Mouse (Mus musculus) ZHBTc4 (cell line): ENCODE measurements around the gene Gm49450.
"Not testable (repeated sequence)": the region's sequence is repeated elsewhere in the genome, so short reads cannot be mapped to it uniquely, and the experiment has no call there.

Experiments
- DNase-seq: peaks from one replicate; pipeline ENCODE4 v3.0.0-alpha.2; 2011; ENCODE audit warnings: low read depth, low spot score

The Gm49450 gene

DNA sequence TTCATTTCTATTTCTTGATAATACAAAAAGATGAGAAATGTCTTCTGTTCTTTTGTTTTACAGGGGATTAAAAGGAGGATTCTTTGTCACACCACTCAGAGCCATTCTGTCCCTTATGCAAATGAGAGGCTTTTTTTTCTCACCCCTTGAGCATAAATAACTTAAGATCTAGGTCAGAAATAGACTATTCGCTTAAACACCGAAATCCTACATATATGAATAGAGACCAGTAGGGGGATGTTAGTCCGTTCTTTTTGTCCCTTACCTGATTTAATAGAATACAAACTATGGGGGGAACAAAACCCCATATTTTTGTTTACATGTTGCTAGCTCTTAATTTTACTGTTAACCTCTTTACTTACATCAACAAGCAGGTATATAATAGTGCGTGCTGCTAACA lies 2.6 kb upstream of the Gm49450 start:
- no peak for DNase-seq

DNA sequence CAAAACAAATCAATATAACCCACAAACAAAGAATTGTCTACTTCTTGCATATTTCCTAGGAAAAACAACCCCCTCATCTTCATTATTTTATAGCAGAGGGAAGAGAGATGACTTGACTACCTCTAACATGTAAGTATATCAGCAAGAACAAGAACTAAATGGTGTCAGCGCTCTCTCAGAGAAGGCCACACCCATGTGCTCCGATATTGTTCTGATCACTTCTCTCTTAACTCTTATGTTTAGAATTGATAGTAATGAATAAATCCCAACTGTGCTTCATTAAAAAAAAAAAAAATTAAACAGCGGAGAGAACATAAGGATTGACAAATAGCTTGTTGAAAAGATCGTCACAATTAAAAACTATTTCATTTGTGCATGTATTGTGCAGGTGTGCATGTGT lies 2.0 kb upstream of the Gm49450 start:
- DNase-seq, result no peak

DNA sequence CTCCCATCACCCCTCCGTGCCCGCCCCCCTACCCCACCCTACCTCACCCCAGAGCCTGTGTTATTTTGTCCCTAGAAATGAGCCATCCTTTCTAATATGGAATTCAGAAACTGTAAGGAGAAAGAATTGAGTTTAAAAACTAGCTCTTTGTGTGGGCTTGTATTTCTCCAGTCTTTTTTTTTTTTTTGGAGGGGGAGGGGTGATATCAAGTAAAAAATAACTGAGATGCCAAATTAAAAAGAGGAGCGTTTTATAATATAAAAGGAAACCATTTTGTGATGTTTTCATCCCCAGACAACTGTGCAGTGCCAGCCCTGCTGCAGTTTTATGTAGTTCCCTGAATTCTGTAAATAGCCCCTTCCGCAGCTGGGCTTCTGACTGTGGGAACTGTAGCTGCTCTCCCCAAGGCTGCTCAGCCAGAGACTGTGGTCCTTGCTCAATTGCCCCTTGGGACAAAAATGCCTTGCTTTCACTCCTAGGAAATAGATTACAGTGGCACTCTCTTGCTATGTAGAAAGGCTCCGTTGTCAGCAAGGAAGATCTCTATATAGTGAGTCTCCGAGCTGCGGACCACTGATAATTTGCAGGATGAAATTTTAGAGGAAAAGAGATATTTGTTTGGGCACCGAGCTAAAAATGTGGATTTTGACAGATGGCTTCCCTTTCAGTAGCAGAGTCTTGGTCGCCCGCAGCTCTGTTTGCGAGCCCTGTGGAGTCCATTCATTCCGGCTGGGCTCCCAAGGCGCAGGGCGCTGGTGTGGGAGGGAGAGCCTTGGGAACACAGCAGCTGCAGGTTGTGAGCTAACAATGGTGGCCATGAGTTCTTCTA lies 1.3 kb upstream of the Gm49450 start:
- no peak for DNase-seq

DNA sequence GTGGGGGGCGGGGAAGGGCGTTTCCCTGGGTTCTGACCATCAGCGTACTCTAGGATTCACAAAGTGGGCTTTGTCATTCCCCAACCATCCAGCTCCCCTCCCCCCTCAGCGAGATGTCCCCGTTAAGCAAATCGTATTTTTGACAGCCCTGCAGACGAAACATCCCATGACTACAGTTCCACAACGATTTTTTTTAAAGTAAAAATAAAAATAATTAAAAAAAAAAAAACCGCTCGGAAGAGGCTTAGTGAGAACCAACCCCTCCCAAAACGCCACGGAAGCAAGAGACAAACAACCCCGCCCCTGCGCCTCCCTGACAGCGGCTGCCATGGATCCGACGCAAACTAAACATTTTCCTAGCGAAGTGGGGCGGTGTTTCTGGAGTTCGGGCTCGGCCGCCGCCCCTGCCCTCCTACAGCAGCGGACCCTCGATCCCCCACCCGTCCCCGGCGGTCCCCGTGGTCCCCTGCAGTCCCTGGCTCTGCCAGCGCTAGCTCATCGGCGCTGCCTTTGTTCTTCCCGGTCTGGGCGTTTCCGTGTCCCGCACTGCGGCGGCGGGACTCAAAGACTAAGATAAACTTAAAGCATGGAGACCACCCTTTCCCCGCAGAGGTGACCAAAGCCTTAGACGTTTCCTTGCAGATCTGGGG lies 475 bp downstream of the Gm49450 start:
- peak; percentile 92 for DNase-seq

DNA sequence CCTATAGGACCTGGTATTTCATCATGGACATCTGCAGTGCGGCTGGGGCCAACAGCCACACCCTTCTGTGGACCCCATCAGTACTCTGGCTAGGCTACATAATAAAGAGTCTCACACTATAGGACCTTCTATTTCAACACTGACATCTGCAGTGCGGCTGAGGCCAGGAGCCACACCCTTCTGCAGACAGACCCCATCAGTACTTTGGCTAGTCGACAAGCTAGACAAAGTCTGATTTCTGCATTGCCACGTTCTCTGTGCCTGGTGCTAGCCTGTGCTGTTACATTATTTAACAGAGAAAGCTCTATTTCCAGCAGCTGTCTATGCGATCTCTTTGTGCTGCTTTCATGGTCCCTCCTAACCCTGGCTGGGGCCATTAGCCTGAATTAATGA lies 1.3 kb downstream of the Gm49450 start:
- DNase-seq, result no peak

DNA sequence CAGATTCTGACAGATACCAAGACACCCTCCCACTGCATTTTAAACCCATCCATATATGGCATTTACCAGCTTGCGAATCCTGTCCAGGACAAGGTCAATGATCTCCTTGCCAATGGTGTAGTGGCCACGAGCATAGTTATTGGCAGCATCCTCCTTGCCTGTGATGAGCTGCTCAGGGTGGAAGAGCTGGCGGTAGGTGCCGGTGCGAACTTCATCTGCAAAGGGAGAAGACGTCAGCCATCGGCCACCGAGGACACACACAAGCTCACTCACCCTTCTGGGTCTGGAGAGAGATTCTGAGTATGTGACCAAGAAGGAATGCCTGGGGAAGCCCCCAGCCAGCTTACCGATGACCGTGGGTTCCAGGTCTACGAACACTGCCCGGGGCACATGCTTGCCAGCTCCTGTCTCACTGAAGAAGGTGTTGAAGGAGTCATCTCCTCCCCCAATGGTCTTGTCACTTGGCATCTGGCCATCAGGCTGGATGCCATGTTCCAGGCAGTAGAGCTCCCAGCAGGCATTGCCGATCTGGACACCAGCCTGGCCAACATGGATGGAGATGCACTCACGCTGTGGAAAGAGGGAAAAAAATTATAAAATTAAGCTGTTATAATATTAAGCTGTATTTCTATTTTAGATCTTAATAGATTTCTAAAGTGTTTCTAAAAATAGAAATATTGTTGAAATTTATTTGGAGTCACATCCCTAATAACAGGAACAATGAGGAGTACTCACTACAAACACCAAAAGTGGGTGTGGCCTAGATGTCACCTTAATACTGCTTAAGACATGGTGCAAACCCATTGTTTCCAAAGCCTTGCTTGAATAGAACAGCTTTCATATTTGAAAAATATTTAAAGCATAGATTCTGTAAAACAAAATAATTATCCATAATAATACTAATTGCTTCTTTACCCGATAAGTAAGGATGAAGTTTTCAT lies 2.0 kb downstream of the Gm49450 start:
- not testable (repeated sequence) for DNase-seq

DNA sequence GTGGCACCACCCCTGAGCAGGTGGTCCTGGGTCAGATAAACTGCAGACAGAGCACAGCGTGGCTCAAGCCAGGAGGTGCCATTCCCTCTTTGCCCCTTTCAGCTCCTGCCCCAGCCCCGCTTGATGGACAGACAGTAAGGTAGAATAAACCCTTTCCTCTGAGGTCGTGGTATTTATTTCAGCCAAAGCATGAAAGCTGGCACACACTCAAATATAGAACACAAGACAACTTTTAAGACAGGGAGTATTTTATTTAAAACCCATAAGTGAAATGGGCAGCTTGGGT lies 3.8 kb downstream of the Gm49450 start:
- no peak for DNase-seq

DNA sequence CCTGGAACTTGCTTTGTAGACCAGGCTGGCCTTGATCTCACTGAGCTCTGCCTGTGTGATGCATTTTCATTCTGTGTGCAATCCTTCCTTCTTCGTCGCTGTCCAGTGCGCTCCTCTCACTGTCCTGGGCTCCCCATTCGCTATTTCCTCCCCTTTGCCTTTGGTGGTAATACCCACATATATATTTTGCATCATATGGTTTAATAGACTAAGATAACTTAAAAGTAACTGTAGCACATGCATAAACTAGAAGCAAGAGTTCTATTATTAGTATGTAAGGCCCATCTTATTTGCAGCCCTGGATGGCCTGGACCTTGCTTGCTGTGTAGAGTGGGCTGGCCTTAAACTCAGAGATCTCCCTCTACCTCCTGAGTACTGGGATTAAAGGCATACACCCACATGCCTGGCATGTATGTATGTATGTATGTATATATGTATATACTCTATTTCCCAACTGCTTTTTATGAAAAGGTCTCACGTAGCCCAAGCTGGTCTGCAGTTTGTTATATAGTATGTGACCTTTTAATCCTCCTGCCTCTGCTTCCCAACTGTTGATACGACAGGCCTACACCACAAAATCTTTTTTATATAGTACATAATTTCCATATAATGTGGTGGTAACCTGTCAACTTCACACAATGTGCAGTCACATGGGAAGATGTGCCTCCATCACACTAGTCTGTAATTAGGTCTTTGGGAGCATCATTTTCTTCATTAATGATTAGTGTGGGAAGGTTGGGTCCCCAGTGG lies 4.3 kb downstream of the Gm49450 start:
- DNase-seq, result no peak

DNA sequence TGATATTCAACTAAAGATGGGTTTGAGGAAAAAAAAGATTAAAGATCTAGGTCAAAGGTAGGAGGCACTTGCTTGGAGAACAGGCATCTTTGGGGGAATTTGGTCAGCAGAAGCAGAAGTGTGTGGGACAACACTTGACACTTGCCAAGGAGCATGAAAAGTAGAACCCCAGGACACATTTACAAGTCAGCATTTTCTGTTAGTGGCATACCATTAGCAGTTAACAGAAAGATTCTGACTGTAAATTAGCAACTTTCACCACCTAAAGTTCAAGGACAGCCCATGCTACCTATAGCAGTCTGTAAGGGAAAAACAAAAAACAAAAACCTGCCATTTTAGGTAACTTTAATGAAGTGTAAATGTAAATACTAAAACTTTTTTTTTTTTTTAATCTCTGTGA lies 5.0 kb downstream of the Gm49450 start:
- no peak for DNase-seq

DNA sequence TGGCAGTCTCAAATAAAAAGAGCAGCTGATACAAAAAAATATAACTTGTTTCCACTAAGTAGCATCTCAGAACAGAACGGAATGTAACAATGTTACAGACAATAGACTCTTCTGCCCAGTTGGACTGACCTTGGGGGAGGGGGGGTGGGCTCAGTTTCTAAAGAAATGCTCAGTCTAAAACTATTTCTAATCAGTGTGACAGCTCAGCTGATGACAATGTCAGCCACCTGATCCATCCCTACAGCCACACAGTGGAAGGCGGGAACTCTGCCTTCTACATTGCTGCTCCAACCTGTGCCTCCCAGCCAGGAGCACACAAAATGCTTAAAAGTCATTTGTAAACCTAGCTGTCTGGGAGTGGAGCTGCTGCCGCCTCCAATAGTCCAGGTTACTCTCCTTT lies 5.5 kb downstream of the Gm49450 start:
- DNase-seq, result no peak

DNA sequence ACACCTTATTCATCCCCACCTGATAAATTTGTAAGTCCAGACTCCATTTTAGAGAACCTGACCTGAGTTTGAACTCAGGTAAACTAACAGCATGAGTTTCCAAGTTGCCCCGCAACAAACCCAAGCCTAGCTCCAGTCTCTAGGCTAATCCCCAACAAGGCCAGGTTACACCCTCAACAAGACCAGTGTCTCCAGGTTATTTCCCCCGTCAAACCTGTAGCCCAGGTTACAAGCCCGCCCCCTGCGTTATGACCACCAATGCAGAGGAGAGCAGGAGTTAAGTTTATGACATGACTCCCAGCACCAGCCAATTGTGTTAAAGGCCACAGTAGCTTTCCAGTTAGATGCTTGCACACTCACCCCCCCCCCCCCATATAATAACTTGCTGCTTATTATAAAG lies 10.2 kb downstream of the Gm49450 start:
- peak; percentile 27 for DNase-seq

DNA sequence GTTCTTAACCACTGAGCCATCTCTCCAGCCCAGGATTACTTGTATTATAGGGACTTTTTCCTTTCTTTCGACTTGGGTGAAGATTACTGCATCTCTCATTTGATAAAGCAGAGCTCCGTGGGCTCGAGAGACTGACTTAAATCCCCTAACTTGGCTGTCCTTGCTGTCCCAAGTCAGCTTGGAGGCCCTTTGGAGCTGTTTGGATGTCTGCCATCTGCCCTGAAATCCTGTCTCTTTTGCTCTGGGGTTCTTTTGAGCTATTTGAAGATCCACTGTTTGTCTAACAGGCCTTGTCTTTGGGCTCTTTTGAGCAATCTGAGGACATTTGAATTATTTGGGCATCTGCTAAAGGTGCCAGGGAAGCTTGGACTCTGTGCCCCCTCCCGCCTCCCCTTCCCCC lies 11.3 kb downstream of the Gm49450 start:
- DNase-seq, result no peak

DNA sequence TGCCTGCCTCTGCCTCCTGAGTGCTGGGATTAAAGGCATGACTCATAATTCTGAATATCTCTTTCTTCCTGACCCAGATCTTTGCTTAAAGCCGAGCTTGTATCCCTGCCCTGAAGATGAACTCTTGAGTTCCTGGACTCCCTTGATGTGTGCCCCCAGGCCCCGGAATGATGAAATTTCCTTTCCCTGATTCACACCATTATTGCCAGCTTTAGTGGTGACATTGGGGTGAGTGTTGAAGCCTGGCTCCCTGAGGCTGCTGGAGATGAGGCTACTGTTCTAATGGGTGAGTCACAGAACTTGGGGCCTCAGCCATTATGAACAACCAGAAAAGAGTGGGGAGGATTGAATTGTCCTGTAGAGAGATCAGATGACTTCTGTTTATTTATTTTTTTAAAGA lies 11.8 kb downstream of the Gm49450 start:
- DNase-seq, result no peak

DNA sequence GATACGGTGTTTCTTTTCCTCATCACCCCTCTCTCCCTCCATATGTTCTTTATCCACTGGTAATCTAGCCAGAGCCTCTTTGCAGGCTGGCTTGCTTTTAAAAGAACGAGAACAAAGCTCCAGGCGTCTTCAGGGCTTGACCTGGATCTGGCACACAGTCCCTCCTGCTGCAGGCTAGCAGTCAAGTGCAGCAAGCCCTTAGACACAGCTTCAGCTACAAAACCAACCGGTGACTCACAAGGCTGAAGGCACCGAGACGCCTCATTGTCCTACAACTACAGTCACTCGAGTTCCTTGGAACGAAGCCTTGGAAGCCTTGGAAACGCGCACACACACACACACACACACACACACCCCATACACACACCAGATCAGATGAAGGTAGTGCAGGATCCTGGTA lies 12.5 kb downstream of the Gm49450 start:
- no peak for DNase-seq

DNA sequence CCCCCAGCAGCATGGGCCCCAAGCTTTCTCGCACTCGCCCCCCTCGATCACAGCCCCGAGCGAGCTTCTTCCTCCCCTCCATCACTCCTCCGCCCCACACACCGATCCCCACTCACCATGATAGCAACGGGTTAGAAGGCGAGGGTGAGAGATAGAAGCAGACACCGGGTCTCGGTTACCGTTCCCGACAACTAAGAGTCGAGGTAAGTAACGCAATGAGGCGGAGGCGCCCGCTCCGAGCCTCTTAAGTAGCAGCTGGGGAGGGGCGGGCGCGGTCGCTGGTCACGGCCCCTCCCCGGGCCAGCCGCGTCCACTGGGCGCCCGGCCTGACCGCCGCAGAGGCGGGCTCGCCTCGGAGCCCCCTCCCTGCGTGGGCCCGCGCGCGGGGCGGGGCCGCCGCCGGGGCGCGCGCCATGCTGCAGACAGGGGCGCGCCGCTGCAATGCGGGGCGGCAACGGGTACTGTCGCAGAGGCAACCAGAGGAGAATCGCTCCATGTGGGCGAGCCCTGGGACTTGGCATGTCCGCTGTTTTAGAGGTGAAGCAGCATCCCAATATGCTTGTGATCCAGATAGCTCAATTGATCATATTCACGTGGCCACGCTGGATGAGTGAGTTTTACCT lies 19.0 kb downstream of the Gm49450 start, which contains the start of gene Tuba1b:
Tuba1b (minus strand) TSS at position 349 of the 623 bp plus-strand sequence.
- DNase-seq, result peak; percentile 92

DNA sequence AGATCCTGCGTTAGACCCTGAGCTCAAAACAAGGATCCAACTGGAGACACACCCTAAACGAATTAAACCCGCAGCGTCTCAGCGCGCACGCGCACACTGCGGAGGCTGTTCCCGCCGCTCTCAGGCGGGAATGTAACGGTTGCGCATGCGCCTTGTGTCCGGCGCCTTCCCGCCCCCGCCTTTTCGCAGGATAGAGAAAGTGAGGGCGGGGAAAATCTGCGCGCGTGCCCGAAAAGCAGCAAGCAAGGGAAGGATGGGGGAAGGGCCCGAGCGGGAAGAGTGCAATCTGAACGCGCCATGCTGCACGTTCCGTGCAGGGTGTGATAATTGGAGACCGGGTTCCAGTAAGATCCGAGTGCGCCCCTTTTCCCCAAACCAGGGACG lies 19.5 kb downstream of the Gm49450 start:
- peak; percentile 99 for DNase-seq

DNA sequence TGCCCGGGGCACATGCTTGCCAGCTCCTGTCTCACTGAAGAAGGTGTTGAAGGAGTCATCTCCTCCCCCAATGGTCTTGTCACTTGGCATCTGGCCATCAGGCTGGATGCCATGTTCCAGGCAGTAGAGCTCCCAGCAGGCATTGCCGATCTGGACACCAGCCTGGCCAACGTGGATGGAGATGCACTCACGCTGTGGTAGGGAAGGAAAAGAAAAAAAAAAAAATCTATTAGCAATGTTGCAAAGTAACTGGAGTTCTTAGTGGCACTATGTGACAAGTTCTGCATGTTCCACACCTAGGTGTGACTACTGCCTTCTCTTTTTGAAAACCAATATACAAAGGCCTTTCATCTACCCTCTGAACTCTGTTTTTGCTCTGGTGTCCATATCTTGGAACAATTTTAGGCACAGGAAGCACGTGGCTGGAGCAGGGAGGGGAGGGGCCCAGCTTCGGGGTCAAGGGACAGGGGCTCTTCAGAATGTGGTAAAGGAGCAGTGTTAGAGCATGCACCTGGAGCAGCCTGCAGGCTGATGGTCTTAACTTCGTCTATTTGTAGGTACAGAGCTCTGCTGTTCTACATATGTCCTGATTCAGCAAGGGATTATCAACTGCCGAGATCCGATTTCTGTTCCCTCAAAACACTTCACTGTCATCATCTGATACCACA lies 20.2 kb downstream of the Gm49450 start:
- peak; percentile 45 for DNase-seq

DNA sequence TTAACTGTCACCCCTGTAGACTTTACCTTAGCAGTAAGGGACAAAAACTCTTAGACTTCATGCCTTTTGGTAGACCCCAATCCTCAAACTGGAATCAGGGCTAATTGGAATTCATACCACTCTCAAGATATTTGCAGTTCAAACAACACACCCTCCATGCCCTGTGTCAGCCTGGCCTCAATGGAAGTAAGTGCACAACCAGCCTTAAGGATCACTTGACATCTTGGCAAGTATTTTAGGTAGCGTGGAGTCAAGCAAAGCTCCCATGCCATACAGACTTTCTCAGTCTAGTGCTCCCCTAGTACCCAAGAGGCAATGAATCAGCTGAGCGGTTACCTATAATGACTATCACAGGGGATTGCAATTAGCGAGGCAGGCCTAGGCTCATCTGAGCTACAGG lies 22.4 kb downstream of the Gm49450 start:
- no peak for DNase-seq

DNA sequence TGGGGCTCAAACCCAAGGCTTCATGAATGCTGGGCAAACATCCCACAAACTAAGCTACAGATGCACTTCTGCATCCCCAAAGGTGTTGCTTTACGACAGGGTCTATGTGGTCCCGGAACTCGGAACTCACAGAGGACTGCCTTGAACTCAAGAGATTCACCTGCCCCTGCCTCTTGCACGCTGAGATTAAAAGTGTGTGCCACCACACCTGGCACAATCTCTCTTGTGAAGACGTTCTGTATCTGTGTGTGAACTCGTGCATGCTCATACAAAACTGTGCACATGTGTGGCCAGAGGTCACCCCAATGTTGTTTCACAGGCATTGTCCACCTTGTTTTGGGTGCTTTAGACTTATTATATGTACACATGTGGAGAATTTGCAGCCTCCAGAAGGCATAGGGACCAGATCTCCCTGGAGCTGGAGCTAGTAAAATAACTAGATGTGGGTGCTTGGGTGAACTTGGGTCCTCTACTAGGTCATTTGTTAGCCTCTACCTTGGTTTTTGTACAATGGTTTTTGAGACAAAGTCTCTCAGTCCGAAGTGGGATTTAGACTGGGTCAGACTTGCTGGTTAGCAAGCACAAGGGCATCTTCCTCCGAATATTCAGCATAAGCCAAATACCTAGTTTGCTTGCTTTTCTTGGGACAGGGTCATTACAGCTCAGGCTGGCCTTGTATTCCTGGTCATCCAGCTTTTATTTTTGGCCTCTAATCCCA lies 23.2 kb downstream of the Gm49450 start:
- peak; percentile 50 for DNase-seq
